Mouse (Mus musculus) liver, embryonic 11.5 days (tissue): ENCODE results near the gene Bpifb9b. TPM values are rescaled to one million over a fixed set of nuclear protein-coding genes. Genes with fewer than 3 reads are reported as not detected.
A peak's percentile ranks its signal among the peaks of the same experiment; 100 is the strongest.
"Not testable (repeated sequence)": the region's sequence is repeated elsewhere in the genome, so short reads cannot be mapped to it uniquely, and the experiment has no call there.

Experiments
- ATAC-seq: fragments of 200-750 bp; cut with Nextera tagmentation; replicated peaks from 2 replicates; pipeline ENCODE4 v1.8.0; 2017; ENCODE audit warnings: moderate number of reproducible peaks, mild to moderate bottlenecking, moderate TSS enrichment, moderate library complexity; ENCODE audit not compliant: low FRiP score
- DNase-seq: peaks from one replicate; pipeline ENCODE4 v3.0.0-alpha.2; 2017; ENCODE audit warnings: low spot score
- H3K27ac ChIP-seq: fragments of 300-500 bp; sonication (generic); 2 replicates; pipeline ENCODE4 v1.5.1; 2014; ENCODE audit warnings: mild to moderate bottlenecking, low read depth, low read length, control low read depth
- H3K27me3 ChIP-seq: fragments of 300-500 bp; sonication (generic); replicated peaks from 2 replicates; pipeline ENCODE4 v1.6.1; 2014; ENCODE audit warnings: low read length, mixed read lengths; ENCODE audit not compliant: control insufficient read depth, insufficient read depth
- H3K36me3 ChIP-seq: fragments of 300-500 bp; sonication (generic); 2 replicates; pipeline ENCODE4 v1.6.1; 2014; ENCODE audit warnings: mild to moderate bottlenecking, low read length, moderate library complexity, mixed read lengths; ENCODE audit not compliant: control insufficient read depth, insufficient read depth
- H3K4me1 ChIP-seq: fragments of 300-500 bp; sonication (generic); replicated peaks from 2 replicates; pipeline ENCODE4 v1.6.1; 2014; ENCODE audit warnings: low read length, mixed read lengths; ENCODE audit not compliant: control insufficient read depth, insufficient read depth
- H3K4me2 ChIP-seq: fragments of 300-500 bp; sonication (generic); 2 replicates; pipeline ENCODE4 v1.6.1; 2014; ENCODE audit warnings: mild to moderate bottlenecking, control low read depth, moderate library complexity
- H3K4me3 ChIP-seq: fragments of 300-500 bp; sonication (generic); 2 replicates; pipeline ENCODE4 v1.5.1; 2014; ENCODE audit warnings: low read depth, low read length, control low read depth
- H3K9ac ChIP-seq: fragments of 300-500 bp; sonication (generic); 2 replicates; pipeline ENCODE4 v1.6.1; 2014; ENCODE audit warnings: low read depth, low read length, control low read depth
- H3K9me3 ChIP-seq: fragments of 300-500 bp; sonication (generic); 2 replicates; pipeline ENCODE4 v1.6.1; 2016; ENCODE audit warnings: low read length, inconsistent platforms, mixed read lengths; ENCODE audit not compliant: control insufficient read depth
- WGBS: fragments of 180-500 bp; shearing (Covaris S2); extraction: QIAGEN DNeasy Blood & Tissue Kit; methylation state at CpG from one replicate; pipeline ENCODE4 v1.1.7; 2014; 5-methylcytosine and 5-hydroxymethylcytosine counted together
- polyA plus RNA-seq: library from polyadenylated mRNA; unstranded; fragments of >200 nt; fragmentation: Nextera tagmentation; extraction: Ambion mirVana; gene quantifications from 2 replicates; pipeline ENCODE4 v1.2.1, GENCODE M21; 2014

The Bpifb9b gene
- polyA plus RNA-seq, result not detected in 2 replicates

GRCm38 (mm10) chr2:154306927-154307326 lies at the start of gene Bpifb9b:
Bpifb9b (plus strand) TSS chr2:154307227.
- 81% methylated on average over 4 of the region's 4 CpGs for WGBS
- H3K9ac ChIP-seq, H3K27me3 ChIP-seq, ATAC-seq, H3K4me2 ChIP-seq, H3K4me3 ChIP-seq, H3K27ac ChIP-seq, H3K9me3 ChIP-seq, H3K36me3 ChIP-seq, H3K4me1 ChIP-seq, DNase-seq: not testable (repeated sequence)

GRCm38 (mm10) chr2:154257554-154257953 lies 49.5 kb upstream of the Bpifb9b start, which contains the start of gene Bpifb9a:
Bpifb9a (plus strand) TSS chr2:154257854.
- not testable (repeated sequence) for H3K27me3 ChIP-seq, H3K9me3 ChIP-seq, H3K9ac ChIP-seq, H3K4me3 ChIP-seq, H3K4me2 ChIP-seq, H3K27ac ChIP-seq, H3K36me3 ChIP-seq, H3K4me1 ChIP-seq, DNase-seq, ATAC-seq
- WGBS, result 74% methylated on average over 5 of the region's 5 CpGs

- not testable (repeated sequence) for H3K4me3 ChIP-seq, ATAC-seq, H3K4me1 ChIP-seq, H3K4me2 ChIP-seq, H3K27ac ChIP-seq, H3K27me3 ChIP-seq, DNase-seq, H3K9me3 ChIP-seq, H3K9ac ChIP-seq, H3K36me3 ChIP-seq
- 60% methylated on average over 2 of the region's 3 CpGs for WGBS
Observed at GRCm38 (mm10) chr2:154264397-154264796, 42.6 kb upstream of the Bpifb9b start.

GRCm38 (mm10) chr2:154291866-154292265 lies 15.2 kb upstream of the Bpifb9b start:
- not testable (repeated sequence) for ATAC-seq, H3K4me3 ChIP-seq, H3K4me2 ChIP-seq, H3K36me3 ChIP-seq, H3K9me3 ChIP-seq, H3K27me3 ChIP-seq, H3K9ac ChIP-seq, H3K4me1 ChIP-seq, DNase-seq, H3K27ac ChIP-seq
- WGBS, result 88% methylated on average over 3 of the region's 3 CpGs

- DNase-seq (no peak), ATAC-seq (no peak)
- Histone ChIP-seq H3K4me3 (no peak overlapping the region), H3K27ac (no peak overlapping the region), H3K4me2 (no peak overlapping the region), H3K9ac (no peak overlapping the region), H3K36me3 (no peaks in the 10 kb centered on the region), H3K27me3 (no peaks in the 10 kb centered on the region), H3K4me1 (no peaks in the 10 kb centered on the region), H3K9me3 (no peaks in the 10 kb centered on the region)
- 67% methylated on average over 1 of the region's 1 CpGs for WGBS
Observed at GRCm38 (mm10) chr2:154292833-154293232, 14.2 kb upstream of the Bpifb9b start.

GRCm38 (mm10) chr2:154294746-154295145 lies 12.3 kb upstream of the Bpifb9b start:
- ATAC-seq, H3K27me3 ChIP-seq, H3K4me1 ChIP-seq, H3K27ac ChIP-seq, H3K36me3 ChIP-seq, H3K9ac ChIP-seq, H3K4me3 ChIP-seq, H3K9me3 ChIP-seq: not testable (repeated sequence)
- H3K4me2 ChIP-seq, result 0 out of 2 replicates have a peak overlapping the region, but pooled peaks have one; percentile 17
- peak; percentile 41 for DNase-seq
- WGBS, result 3% methylated on average over 10 of the region's 10 CpGs

- Histone ChIP-seq H3K27ac (no peak overlapping the region), H3K4me2 (no peak overlapping the region), H3K4me3 (no peak overlapping the region), H3K36me3 (no peaks in the 10 kb centered on the region), H3K9ac (no peak overlapping the region), H3K9me3 (no peaks in the 10 kb centered on the region), H3K27me3 (no peaks in the 10 kb centered on the region), H3K4me1 (no peaks in the 10 kb centered on the region)
- WGBS, result 4% methylated on average over 1 of the region's 1 CpGs
- peak; percentile 66 for DNase-seq
- ATAC-seq, result peak; percentile 81
Observed at GRCm38 (mm10) chr2:154300496-154300895, 6.5 kb upstream of the Bpifb9b start.

GRCm38 (mm10) chr2:154301763-154302162 lies 5.3 kb upstream of the Bpifb9b start:
- Histone ChIP-seq H3K36me3 (no peaks in the 10 kb centered on the region), H3K9me3 (no peaks in the 10 kb centered on the region), H3K27me3 (no peaks in the 10 kb centered on the region), H3K9ac (no peak overlapping the region), H3K4me2 (no peak overlapping the region), H3K27ac (no peak overlapping the region), H3K4me3 (no peak overlapping the region), H3K4me1 (no peaks in the 10 kb centered on the region)
- WGBS, result 84% methylated on average over 3 of the region's 3 CpGs
- no peak for ATAC-seq
- DNase-seq, result no peak

GRCm38 (mm10) chr2:154304604-154305003 lies 2.4 kb upstream of the Bpifb9b start:
- H3K4me2 ChIP-seq, H3K9me3 ChIP-seq, H3K9ac ChIP-seq, H3K4me1 ChIP-seq, H3K27ac ChIP-seq, H3K27me3 ChIP-seq, H3K36me3 ChIP-seq, DNase-seq, ATAC-seq, H3K4me3 ChIP-seq: not testable (repeated sequence)
- WGBS, result 77% methylated on average over 1 of the region's 3 CpGs
